Mouse (Mus musculus): ENCODE measurements around the gene AA986860.

GRCm38 (mm10) chr1:130717291-130717871 lies 14.4 kb upstream of the AA986860 start, which contains the start of gene Yod1:
- TF ChIP-seq POLR2A (IDR thresholded peaks at IDR 0.05; ENCODE audit: borderline replicate concordance, extremely low read depth, insufficient read depth, insufficient read length, poor library complexity, severe bottlenecking) (peak; percentile 73; the same call in 1 of the 2 replicates), CTCF (IDR thresholded peaks at IDR 0.05; ENCODE audit: borderline replicate concordance, extremely low read depth, insufficient read depth, insufficient read length) (no peak)

All from brain, embryonic 14.5 days (tissue).